Mouse (Mus musculus) layer of hippocampus, adult 2 months (tissue): Measurements from ENCODE around the gene Vps45. TPM values are rescaled to one million over a fixed set of nuclear protein-coding genes. Genes with fewer than 3 reads are reported as not detected.

ENCODE experiments used
- DNase-seq, 2 experiments: peaks; one replicate each; pipeline ENCODE4 v3.0.0; 2022; ENCODE audit warnings: low spot score in 2 of 2
- H3K27ac ChIP-seq: fragments of 200-600 bp; 2 replicates; pipeline ENCODE4 v1.8.1; 2022
- H3K4me3 ChIP-seq: fragments of 200-600 bp; 2 replicates; pipeline ENCODE4 v1.8.1; 2022; ENCODE audit warnings: mild to moderate bottlenecking
- CTCF ChIP-seq: fragments of 200-600 bp; conservative IDR thresholded peaks from 2 replicates; pipeline ENCODE4 v1.8.1; 2022; ENCODE audit warnings: antibody characterized with exemption, mild to moderate bottlenecking, moderate library complexity
- total RNA-seq, 2 experiments: library from RNA; stranded (reverse); gene quantifications; 2 replicates each; pipeline ENCODE4 v1.2.3; 2021

Vps45 gene
- total RNA-seq, 2 experiments from 2014 or later: 45.5 to 48.3 TPM

DNA sequence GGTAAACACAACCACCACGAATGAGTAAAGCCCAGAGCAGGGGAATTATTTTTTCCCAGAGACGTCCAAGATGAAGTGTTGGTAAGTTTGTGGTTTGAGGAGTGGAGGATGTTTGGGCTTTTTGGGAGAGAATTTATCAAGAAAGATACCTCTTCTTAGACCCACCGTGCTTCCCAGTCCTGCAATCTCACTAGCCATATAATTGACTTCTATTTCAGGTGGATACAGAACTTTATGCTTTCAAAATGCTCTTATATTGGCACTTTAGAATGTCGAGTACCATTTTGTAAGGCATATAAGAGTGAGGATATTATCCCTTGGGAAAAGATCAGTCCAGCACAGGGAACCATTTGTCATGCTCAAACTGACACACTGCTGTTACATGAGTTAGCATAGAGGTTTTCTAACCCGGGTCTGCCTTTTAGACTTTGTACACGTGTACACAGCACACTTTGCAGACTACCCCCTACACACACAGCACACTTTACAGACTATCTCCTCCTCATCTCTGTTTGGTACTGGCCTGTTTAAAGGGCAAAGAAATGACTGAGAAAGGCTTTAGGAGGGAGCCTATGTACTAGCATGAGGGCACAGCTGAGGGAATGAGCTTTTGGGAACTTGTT lies 61.7 kb downstream of the Vps45 start:
- Histone ChIP-seq H3K27ac (peak overlapping the region; percentile 95), H3K4me3 (peak overlapping the region; percentile 78)
- no peak for DNase-seq
- no peak for TF ChIP-seq CTCF

GRCm38 (mm10) chr3:95995802-95996428 lies 62.4 kb downstream of the Vps45 start, which contains the start of gene Plekho1:
Plekho1 (minus strand) TSS chr3:95996001.
- DNase-seq: peak in 1 of 2 experiments; percentile 71
- Histone ChIP-seq H3K27ac (peak within 1 kb of the TSS; percentile 95), H3K4me3 (peak within 1 kb of the TSS; percentile 78)
- TF ChIP-seq CTCF: peak; percentile 42

- no peak for DNase-seq
- H3K4me3 ChIP-seq: peak overlapping the region; percentile 78
- peak overlapping the region; percentile 95 for H3K27ac ChIP-seq
- TF ChIP-seq CTCF: no peak
Observed at GRCm38 (mm10) chr3:95994975-95995801, 63.1 kb downstream of the Vps45 start.

- DNase-seq: no peak
- Histone ChIP-seq H3K4me3 (peak overlapping the region; percentile 78), H3K27ac (peak overlapping the region; percentile 95)
- no peak for TF ChIP-seq CTCF
Observed at GRCm38 (mm10) chr3:95994381-95994846, 63.9 kb downstream of the Vps45 start.

- Histone ChIP-seq H3K27ac (peak overlapping the region; percentile 95), H3K4me3 (peak overlapping the region; percentile 78)
- no peak for DNase-seq
- peak; percentile 23 for TF ChIP-seq CTCF
Observed at GRCm38 (mm10) chr3:95993881-95994280, 64.4 kb downstream of the Vps45 start.

DNA sequence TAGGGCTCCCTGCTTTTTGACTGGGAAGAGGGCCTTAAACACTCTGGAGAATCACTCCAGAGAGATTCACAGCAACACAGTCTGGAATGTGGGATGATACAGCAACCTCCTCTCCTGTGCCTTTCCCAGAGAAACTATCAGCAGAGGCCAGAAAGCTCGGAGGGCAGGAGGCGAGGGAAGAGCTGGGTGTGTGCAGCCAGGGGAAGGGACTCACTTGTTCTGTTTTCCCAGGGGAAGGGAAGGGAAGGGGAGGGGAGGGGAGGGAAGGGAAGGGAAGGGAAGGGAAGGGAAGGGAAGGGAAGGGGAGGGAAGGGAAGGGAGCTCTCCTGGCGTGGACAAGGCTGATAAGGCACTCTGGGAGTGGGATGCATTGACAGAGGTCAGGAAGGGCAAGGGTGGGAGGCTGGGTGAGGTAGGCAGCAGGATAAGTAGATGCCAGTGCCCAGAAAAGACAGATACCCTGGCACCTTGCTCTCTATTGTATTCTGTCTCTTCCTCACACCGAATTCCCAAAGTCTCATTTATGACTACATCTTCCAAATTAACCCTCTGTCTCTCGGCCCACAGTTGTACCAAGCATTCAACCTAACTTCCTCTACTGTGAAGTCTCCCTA lies 65.2 kb downstream of the Vps45 start:
- Histone ChIP-seq H3K4me3 (peak overlapping the region; percentile 78), H3K27ac (peak overlapping the region; percentile 95)
- TF ChIP-seq CTCF: no peak
- DNase-seq: no peak

GRCm38 (mm10) chr3:95990413-95990941 lies 67.8 kb downstream of the Vps45 start:
- DNase-seq: no peak
- Histone ChIP-seq H3K4me3 (no peak overlapping the region), H3K27ac (peak overlapping the region; percentile 62; the same call in 1 of the 2 replicates)
- no peak for TF ChIP-seq CTCF

DNA sequence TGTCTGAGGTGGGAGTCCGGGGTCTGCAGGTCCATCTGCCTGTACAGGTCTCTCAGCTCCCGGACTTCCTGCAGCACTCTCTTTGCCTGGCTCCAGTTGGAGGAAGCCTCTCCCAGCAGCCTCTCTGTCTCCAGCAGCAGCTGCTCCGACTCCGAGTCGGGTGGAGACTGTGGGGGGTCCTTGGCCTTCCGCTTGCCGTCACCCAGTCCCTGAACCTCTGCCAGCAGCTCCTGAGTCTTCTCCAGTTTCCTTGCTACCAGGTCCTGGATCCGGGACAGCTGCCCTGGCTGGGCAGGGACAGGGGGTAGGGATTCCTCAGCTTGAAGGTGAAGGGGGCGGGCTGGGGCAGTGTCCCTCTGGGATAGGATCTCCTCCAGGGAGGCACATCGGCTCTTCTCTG lies 69.3 kb downstream of the Vps45 start:
- H3K4me3 ChIP-seq: no peak overlapping the region
- DNase-seq: no peak
- no peak for TF ChIP-seq CTCF
- H3K27ac ChIP-seq: peak overlapping the region; percentile 62

- Histone ChIP-seq H3K4me3 (no peak overlapping the region), H3K27ac (peak overlapping the region; percentile 62; the same call in 1 of the 2 replicates)
- DNase-seq: no peak
- no peak for TF ChIP-seq CTCF
Observed at GRCm38 (mm10) chr3:95988138-95988537, 70.1 kb downstream of the Vps45 start.

DNA sequence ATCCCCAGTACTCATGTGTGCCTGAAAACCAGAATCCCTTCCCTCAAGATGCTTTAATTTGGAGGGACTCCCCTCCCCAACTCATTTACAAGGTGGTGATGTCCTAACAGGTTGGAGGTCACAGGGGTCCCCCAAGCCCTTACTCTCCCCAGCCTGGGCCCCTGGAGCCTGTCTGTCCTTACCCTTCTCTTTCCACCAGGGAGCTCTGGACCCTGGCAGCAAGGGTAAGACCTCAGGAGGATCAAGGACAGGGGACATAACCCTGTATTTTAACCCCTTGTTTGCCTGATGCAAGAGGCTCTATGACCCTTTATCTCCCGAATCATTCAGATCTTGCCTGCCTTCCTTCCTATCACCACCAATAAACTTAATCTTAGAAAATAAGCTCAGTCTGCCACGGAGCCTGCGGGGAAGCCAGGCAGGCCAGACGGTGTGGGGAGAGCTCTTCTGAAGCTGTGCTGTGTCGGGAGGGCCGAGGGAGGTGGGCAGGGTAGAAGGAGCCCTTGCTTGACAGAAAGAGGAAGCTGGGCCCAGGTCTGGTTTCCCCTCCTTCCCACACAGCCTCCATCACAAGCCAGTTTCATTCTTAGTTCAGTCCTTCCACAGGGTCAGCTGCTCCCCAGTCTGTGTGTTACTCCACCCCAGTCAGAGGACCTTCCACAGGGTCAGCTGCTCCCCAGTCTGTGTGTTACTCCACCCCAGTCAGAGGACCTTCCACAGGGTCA lies 70.7 kb downstream of the Vps45 start:
- DNase-seq: no peak
- H3K4me3 ChIP-seq: no peak overlapping the region
- TF ChIP-seq CTCF: no peak
- H3K27ac ChIP-seq: peak overlapping the region; percentile 82; the same call in 1 of the 2 replicates

DNA sequence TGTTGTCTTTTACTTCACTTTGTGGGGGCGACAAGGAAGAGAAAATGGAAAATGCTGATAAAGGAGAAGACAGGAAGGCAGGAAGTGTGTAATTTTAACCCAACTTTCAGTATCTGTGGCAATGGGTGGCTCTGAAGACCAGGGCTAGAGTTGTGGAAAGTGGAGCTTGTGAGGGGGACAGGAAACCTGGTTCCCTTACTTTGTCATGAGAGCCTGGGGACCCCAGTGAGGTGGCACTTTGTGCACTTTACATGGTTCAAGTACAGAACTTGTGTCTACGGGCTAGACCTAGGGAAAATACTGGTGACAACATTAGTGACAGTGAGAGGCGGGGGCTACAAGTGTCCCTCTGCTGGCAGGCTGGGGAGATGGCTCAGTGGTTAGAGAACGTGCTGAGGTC lies 71.3 kb downstream of the Vps45 start:
- H3K27ac ChIP-seq: peak overlapping the region; percentile 82; the same call in 1 of the 2 replicates
- 0 out of 2 replicates have a peak, but pooled peaks have one; percentile 7 for TF ChIP-seq CTCF
- DNase-seq: no peak
- no peak overlapping the region for H3K4me3 ChIP-seq

DNA sequence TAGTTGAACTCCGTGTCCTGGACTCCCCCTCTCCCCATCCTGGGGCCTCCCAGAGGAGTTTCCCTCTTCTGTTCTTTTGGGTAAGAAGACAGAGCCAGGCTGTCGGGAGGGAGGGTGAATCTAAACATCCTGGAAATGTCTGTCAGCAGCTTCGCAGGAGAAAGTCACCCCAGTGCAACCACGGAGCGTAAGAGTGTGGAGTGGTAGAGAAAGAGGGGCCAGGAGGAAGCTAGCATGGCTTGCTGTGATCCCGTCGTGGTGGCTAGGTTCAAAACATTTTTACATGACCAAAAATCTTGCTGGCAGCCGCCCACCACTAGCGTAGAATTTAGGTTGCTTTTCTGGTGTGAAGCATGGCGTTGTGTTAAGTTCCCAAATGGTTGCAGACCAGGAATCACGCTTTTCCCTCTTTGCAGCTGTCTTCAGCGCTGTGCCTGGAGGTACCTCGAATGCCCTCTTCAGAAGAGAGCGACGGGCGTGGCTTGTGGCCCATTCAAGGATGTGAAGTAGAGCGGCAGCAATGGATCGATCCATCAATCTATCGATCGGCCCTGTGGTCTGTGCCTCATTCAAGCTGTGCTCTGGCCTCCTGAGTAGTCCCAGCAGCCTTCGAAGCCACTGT lies 72.2 kb downstream of the Vps45 start:
- peak; percentile 50 to 55 for DNase-seq
- peak overlapping the region; percentile 38 for H3K4me3 ChIP-seq

More for the DNA sequence above, 72.2 kb downstream of the Vps45 start:
- no peak for TF ChIP-seq CTCF
- peak overlapping the region; percentile 82 for H3K27ac ChIP-seq
